In the genomic region with DNA sequence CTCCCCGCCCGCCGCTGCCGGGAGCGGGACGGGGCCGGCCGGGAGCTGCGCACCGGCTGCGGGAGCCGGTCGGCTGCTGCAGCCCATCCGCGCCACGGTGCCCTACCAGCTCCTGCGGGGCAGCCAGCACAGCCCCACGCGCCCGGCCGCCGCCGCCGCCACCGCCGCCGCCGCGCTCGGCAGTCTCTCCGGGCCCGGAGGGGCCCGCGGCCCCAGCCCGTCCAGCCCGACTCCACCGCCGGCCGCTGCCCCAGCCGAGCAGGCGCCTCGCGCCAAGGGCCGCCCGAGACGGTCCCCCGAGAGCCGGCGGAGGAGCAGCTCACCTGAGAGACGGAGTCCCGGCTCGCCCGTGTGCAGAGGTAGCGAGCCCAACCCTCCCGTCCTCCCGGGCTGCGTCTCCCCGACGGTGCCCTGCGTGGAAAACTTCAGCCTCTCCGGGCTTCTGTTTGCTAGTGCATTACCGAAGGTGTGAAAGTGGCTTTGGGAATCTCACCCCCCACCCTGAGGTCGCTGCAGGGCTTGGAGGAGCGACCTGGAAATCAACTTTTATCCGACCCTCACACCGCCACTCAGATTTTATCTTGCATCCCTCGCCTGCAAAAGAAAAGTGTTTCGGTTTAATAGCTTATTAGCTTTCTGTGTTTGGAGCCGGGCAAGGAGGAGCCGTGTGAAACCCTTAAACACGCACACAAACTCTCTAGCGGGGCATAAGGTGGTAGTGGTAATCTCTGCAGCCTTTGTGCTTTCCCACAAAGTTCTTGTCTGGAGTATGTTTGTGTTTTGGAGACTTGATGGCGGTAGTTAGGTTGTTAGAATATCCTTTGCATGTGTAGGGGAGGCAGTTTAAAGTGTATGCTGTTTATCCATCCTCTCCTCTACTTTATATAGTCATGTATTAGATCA, we compare ENCODE assay signal across 8 mouse cellular contexts. TPM values are rescaled to one million over a fixed set of nuclear protein-coding genes. Genes with fewer than 3 reads are reported as not detected.
DNase-seq lines count a peak whose midpoint lies in the region; ATAC-seq and TF ChIP-seq lines count a peak whose summit lies in the region.

No protein-coding gene starts in this region.

- no peak for TF ChIP-seq CTCF in testis, adult 2 months (IDR thresholded peaks at IDR 0.05; ENCODE audit: control insufficient read depth, insufficient read depth, insufficient replicate concordance, low read depth, low read length)

- peak overlapping the region; percentile 99 for H3K27ac ChIP-seq in hindbrain, embryonic 11.5 days (ENCODE audit: low read depth, low read length)
- peak overlapping the region; percentile 97 for H3K27ac ChIP-seq in limb, embryonic 11.5 days (replicated peaks; ENCODE audit: low read depth, low read length)
- H3K27ac ChIP-seq in midbrain, embryonic 15.5 days: peak overlapping the region; percentile 99
- H3K27ac ChIP-seq in testis, adult 2 months (ENCODE audit: control insufficient read depth, insufficient read depth, low read depth, low read length): peak overlapping the region; percentile 91

- no peak for ATAC-seq in hindbrain, embryonic 11.5 days (ENCODE audit: low FRiP score)
- peak; percentile 31 for ATAC-seq in limb, embryonic 11.5 days (ENCODE audit: insufficient number of reproducible peaks, low FRiP score, low TSS enrichment, low read depth)
- ATAC-seq in midbrain, embryonic 15.5 days (replicated peaks): peak; percentile 24; the same call in 1 of the 2 replicates

- H3K36me3 ChIP-seq in hindbrain, embryonic 11.5 days (ENCODE audit: control insufficient read depth, insufficient read depth, low read length): no peaks in the 10 kb centered on the region
- H3K36me3 ChIP-seq in limb, embryonic 11.5 days (ENCODE audit: control insufficient read depth, insufficient read depth, low read length): no peaks in the 10 kb centered on the region
- H3K36me3 ChIP-seq in midbrain, embryonic 15.5 days (replicated peaks): no peaks in the 10 kb centered on the region
- H3K36me3 ChIP-seq in testis, adult 2 months (ENCODE audit: control insufficient read depth, insufficient read depth, low read length): no peaks in the 10 kb centered on the region

- no peaks in the 10 kb centered on the region for H3K9me3 ChIP-seq in hindbrain, embryonic 11.5 days (ENCODE audit: control insufficient read depth, low read length)
- H3K9me3 ChIP-seq in limb, embryonic 11.5 days (ENCODE audit: control insufficient read depth, low read length): no peaks in the 10 kb centered on the region
- H3K9me3 ChIP-seq in midbrain, embryonic 15.5 days: no peaks in the 10 kb centered on the region

- peak overlapping the region; percentile 84 for H3K4me3 ChIP-seq in hindbrain, embryonic 11.5 days (ENCODE audit: low read depth, low read length)
- peak overlapping the region; percentile 83 for H3K4me3 ChIP-seq in limb, embryonic 11.5 days (ENCODE audit: low read depth, low read length)
- peak overlapping the region; percentile 91 for H3K4me3 ChIP-seq in midbrain, embryonic 15.5 days
- H3K4me3 ChIP-seq in testis, adult 2 months (ENCODE audit: control insufficient read depth, low read depth, low read length): peak overlapping the region; percentile 95

- no peaks in the 10 kb centered on the region for H3K27me3 ChIP-seq in hindbrain, embryonic 11.5 days (ENCODE audit: control insufficient read depth, insufficient read depth, low read length)
- H3K27me3 ChIP-seq in limb, embryonic 11.5 days (ENCODE audit: control insufficient read depth, insufficient read depth, low read length): no peaks in the 10 kb centered on the region
- no peaks in the 10 kb centered on the region for H3K27me3 ChIP-seq in midbrain, embryonic 15.5 days (replicated peaks)
- no peaks in the 10 kb centered on the region for H3K27me3 ChIP-seq in testis, adult 2 months (ENCODE audit: control insufficient read depth, insufficient read depth, low read length)

- DNase-seq in lung, adult 18-20 months: peak; percentile 31 to 44
- DNase-seq in lung, postnatal 25 days (ENCODE audit: low spot score): no peak
- DNase-seq in cerebellum, adult 11-12 months: peak; percentile 71
- peak; percentile 18 for DNase-seq in forelimb bud, embryonic 11.5 days (ENCODE audit: low read depth, low spot score)
- DNase-seq in hindbrain, embryonic 11.5 days (ENCODE audit: low spot score): peak; percentile 62
- DNase-seq in limb, embryonic 11.5 days (ENCODE audit: low spot score): peak; percentile 69

- H3K4me2 ChIP-seq in hindbrain, embryonic 11.5 days (replicated peaks; ENCODE audit: low read depth, low read length): peak overlapping the region; percentile 72
- H3K4me2 ChIP-seq in limb, embryonic 11.5 days (ENCODE audit: low read depth, severe bottlenecking): peak overlapping the region; percentile 68
- H3K4me2 ChIP-seq in midbrain, embryonic 15.5 days: peak overlapping the region; percentile 80

- under 1% methylated on average over 37 of the region's 73 CpGs for WGBS in hindbrain, embryonic 11.5 days
- 0% methylated on average over 37 of the region's 73 CpGs for WGBS in limb, embryonic 11.5 days
- WGBS in midbrain, embryonic 15.5 days: 0% methylated on average over 60 of the region's 73 CpGs

- no peak for TF ChIP-seq POLR2A in testis, adult 2 months (IDR thresholded peaks at IDR 0.05; ENCODE audit: control insufficient read depth, low read depth, low read length)

- H3K4me1 ChIP-seq in hindbrain, embryonic 11.5 days (replicated peaks; ENCODE audit: control insufficient read depth, insufficient read depth, low read length): no peaks in the 10 kb centered on the region
- H3K4me1 ChIP-seq in limb, embryonic 11.5 days (ENCODE audit: control insufficient read depth, insufficient read depth, low read length): peaks cover 7% of the 10 kb centered on the region; the same call in 1 of the 2 replicates
- H3K4me1 ChIP-seq in midbrain, embryonic 15.5 days: peaks cover 31% of the 10 kb centered on the region
- peaks cover 2% of the 10 kb centered on the region for H3K4me1 ChIP-seq in testis, adult 2 months (ENCODE audit: control insufficient read depth, insufficient read depth, low read length)

- peak overlapping the region; percentile 93 for H3K9ac ChIP-seq in hindbrain, embryonic 11.5 days (ENCODE audit: low read depth, low read length)
- H3K9ac ChIP-seq in limb, embryonic 11.5 days (ENCODE audit: low read length): peak overlapping the region; percentile 98
- peak overlapping the region; percentile 92 for H3K9ac ChIP-seq in midbrain, embryonic 15.5 days

RNA-seq across cellular contexts. Expression of gene Glcci1, which starts 0.8 kb away (rescaled TPM):
- 15.1 and 17.2 TPM in 2 replicates for polyA plus RNA-seq in hindbrain, embryonic 11.5 days (2014; fragmentation: Nextera tagmentation; extraction: Ambion mirVana)
- polyA plus RNA-seq in limb, embryonic 11.5 days (2014; fragmentation: Nextera tagmentation; extraction: Ambion mirVana): 24.4 and 29.3 TPM in 2 replicates
- 7.6 and 8.6 TPM in 2 replicates for polyA plus RNA-seq in midbrain, embryonic 15.5 days (2015; fragmentation: Nextera tagmentation; extraction: Ambion mirVana)
- polyA plus RNA-seq in testis, adult 2 months (2012; rRNA removed): 142 and 155 TPM in 2 replicates
